Mouse (Mus musculus) c-Kit-positive CD71-negative TER-119-negative erythroid progenitor cells, embryonic 14.5 days (primary cell): ENCODE data around the gene Aldh1a2.

Experiments
- DNase-seq: peaks from one replicate; pipeline ENCODE4 v3.0.0-alpha.2; 2013; ENCODE audit warnings: low read depth

Aldh1a2 gene

DNA sequence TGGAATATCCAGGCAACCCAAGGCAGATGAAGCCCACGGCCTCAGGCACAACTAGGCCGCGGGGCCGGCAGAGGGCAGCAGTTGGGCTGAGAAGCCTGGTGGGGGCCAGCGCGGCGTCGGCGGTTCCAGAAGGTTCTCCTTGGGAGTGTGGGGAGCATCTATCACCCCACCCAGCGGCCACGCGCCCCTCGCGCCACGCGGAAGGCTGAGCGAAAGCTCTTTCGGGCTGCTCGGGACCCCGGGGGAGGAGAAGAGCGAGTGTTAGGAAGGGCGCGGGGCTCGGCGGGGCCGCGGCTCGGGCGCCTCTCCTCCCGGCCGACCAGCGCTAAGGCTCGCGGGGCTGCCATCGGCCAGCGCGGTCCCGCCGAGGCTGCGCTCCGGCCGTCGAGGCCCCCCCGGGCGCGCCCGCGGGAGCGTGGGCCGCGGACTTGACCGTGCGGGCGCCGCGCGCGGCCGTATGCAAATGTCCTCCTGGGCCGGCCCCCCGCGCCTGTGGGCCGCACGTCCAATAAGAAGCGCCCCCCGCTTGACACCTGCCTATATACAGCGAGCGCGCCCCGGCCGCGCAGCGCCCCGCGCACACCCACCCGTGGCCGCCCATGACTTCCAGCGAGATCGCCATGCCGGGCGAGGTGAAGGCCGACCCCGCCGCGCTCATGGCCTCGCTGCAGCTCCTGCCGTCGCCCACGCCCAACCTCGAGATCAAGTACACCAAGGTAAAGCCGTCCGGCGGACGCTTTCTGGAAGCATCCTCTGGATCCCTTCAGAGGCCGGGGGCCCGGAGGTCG is at the start of gene Aldh1a2:
Gene Aldh1a2, plus strand, starts transcription at position 542 of the 788 bp plus-strand sequence.
- no peak for DNase-seq

DNA sequence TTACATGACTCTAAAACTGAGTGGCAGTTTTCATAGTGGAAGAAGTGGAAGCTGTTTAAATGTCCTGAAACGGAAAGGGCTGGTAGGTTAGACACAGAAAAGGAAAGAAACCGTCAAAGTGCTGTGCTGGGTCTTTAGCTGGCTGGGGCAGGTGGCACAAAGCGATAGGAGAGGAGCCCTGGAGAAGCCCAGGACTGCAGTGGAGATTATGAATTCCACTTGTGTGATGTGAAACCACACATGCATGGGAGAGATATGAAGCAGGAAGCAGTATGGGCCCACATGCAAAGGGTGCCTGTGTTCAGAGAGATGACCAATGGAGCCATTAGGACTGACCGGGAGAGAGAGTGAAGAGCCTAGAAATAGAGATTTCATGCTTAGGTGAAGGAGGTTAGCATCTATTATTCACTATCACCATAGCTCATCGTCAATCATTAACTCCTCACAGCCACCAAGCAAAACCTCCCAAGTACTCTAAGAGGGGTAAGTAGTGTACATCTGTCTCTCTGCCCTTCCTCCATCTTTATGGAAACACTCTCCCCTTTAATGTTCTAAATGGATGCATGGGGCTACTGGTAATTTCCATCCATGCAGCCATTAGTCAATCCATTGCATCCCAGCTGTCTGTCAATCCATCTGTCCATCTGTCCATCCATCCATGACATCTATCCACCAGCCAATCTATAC is 49.4 kb upstream of the Aldh1a2 start:
- no peak for DNase-seq

DNA sequence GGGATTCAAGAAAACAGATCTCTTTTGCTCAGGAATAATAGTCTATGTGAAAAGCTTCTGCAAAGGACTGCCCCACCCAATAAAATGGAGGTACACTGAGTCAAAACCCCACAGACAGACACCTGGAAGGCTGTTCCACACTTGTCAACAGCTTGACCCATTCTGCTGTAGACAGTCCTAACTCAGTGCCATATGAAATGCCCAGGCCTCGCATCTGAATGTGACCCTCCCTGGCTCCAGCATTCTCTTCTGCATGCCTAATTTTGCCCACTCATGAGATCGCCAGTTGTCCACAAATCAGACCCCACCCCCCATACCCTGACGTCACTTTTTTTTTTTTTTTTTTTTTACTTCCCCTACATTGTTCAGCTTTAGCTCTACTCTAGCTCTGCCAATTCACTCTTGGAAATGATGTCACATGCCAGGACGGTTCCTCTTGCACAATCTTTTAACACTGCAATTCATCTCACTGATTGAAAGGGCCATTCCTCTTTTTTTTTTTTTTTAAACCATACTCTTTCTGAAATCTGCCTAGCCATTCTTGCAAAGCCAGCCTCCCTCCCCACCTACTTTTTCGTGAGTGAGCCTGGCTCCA is 48.6 kb upstream of the Aldh1a2 start:
- DNase-seq = no peak

- DNase-seq = no peak
Observed at GRCm38 (mm10) chr9:71167473-71168215, 47.9 kb upstream of the Aldh1a2 start.

DNA sequence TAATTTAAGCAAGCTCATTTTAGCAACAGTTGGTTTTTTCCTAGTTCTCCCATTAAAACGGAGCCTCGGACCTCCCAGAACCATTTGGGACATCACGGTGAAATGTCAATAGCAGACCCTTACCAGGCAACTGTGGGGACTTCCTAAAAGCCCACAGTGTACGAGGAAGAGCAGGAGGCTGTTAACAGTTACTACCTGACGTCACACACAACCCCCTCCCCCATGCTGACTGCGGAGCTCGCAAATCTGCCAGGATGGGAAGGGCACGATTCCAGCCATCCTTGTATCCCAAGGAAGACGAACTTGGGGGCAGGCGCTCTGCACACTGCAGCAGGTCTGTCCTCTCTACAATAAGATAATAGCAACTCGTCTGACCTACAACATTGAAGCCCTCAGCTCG is 47.1 kb upstream of the Aldh1a2 start, which contains the start of gene Aqp9:
Gene Aqp9, minus strand, starts transcription at position 172 of the 400 bp plus-strand sequence.
- DNase-seq = no peak

DNA sequence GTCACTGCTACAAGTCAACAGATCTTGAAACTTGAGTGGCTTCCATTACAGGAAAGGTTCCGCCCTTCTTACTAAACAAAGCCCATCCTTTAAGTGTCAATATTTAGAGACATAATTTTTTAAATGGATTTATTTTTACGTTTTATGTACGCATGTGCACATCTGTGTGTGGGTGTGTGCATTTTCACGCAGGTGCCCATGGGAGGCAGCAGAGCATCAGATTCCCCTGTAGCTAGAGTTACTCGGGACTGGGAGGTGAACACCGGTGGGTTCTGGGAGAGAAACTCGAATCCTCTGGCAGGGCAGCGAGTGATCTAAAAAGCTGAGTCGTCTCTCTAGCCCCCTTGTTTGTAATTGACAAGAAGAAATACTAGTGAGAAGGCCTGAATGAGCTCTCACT is 42.1 kb upstream of the Aldh1a2 start:
- no peak for DNase-seq

GRCm38 (mm10) chr9:71174316-71174975 is 41.1 kb upstream of the Aldh1a2 start:
- DNase-seq = no peak

GRCm38 (mm10) chr9:71175686-71176085 is 39.9 kb upstream of the Aldh1a2 start:
- DNase-seq = no peak

- DNase-seq = no peak
Observed at GRCm38 (mm10) chr9:71179276-71179896, 36.2 kb upstream of the Aldh1a2 start.

DNA sequence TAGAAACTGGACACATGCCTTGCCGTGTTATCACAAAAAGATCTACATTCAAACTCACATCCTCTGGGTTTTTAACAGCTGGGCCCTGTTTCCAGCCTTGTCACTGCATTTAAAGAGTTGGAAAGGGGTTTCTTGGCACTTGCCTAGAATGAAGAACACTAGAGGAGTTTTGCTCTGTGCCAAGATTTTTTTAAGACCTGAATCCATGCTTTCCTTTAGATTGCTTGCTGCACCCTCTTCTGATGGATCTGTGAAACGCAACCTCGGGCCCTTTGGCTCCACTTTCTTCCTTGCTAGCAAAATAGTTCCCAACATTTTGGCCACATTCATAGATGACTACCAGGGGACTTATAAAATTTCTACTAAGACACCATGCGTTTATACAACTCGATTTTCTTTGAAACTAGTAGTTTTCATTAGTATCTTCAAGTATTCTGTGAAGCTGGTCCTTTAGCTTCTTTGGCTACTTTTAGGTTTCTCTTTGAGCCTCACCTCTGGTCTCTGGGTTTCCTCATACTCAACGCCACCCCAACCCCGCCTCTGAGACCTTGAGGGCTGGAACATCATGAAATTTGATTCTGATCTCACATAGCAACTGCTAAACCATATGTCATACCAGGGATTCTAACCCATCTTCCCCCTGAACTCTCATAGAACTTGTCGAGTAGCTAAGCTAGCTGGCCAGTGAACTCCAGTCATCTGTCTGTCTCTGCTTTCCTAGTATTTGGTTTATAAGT is 35.5 kb upstream of the Aldh1a2 start:
- no peak for DNase-seq

- DNase-seq = no peak
Observed at GRCm38 (mm10) chr9:71185285-71185684, 30.3 kb upstream of the Aldh1a2 start.

GRCm38 (mm10) chr9:71185823-71186222 is 29.8 kb upstream of the Aldh1a2 start:
- DNase-seq = no peak

GRCm38 (mm10) chr9:71187396-71187795 is 28.2 kb upstream of the Aldh1a2 start:
- DNase-seq = no peak

GRCm38 (mm10) chr9:71188647-71189415 is 26.8 kb upstream of the Aldh1a2 start:
- peak; percentile 78 for DNase-seq

- no peak for DNase-seq
Observed at GRCm38 (mm10) chr9:71198826-71199225, 16.8 kb upstream of the Aldh1a2 start.

DNA sequence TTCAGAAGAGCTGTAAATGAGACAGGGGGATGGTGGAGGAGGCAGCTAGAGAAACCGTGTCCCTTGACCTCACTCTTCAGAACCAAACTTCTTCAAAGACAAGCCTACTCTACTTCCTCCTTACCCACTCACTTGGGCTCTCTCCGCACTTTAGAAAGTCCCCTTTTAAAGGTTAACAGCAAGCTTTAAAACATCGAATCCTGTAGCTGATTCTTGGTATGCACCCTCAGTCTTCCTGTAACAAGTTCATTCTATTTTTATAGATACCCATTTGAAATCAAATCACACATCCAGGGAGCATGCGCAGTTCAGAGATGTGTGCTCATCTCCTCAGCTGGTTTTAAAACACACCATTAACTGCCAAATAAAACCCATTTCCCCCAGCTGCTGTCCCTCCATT is 13.3 kb upstream of the Aldh1a2 start:
- DNase-seq = no peak

DNA sequence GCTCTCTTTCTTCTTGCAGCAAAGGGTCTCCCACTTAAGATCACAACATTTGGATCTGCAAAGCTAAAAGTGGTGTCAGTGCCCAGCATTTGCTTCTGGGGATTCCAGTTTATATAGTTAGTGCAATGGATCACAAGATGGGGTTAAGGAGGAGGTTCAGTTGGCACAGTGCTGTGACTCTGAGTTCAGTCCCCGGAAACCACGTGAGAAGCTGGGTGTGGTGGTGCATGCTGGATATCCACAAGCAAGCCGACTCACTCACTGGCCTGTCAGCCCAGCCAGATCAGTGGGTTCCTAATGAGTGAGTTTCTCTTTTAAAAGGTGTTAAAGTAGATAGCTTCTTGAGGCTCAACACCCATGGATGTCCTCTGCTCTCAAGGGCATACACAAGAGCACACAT is 6.3 kb upstream of the Aldh1a2 start:
- DNase-seq = no peak

DNA sequence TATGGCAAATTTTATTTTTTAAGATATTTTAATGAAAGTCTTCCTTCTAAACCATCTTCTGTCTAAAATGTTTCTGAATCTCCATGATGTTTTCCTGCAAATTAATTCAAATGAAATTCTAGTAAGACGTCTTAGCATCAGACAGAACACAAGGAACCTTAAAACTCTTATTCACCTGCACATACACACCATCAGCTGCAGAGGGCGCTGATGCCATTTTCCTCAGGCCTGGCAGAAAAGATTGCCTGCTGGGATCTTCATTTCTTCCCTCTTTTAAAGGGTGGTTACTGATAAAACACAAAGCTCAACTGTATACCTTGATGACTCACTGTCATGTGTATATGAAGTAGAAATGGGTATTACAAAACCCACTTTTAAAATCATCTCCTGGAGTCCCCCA is 4.7 kb upstream of the Aldh1a2 start:
- peak; percentile 54 for DNase-seq

GRCm38 (mm10) chr9:71213636-71214035 is 2.0 kb upstream of the Aldh1a2 start:
- no peak for DNase-seq
